Mouse (Mus musculus) cerebellum, adult 2 months (tissue): ENCODE data around the gene Nelfa.

Experiments used
- CTCF ChIP-seq: fragments of 200-500 bp; IDR thresholded peaks from 2 replicates; pipeline ENCODE4 v1.5.1; 2011; ENCODE audit warnings: low read depth, mild to moderate bottlenecking, control low read depth, low read length, moderate library complexity, borderline replicate concordance; ENCODE audit not compliant: insufficient read depth
- POLR2A ChIP-seq: fragments of 200-500 bp; IDR thresholded peaks from 2 replicates; pipeline ENCODE4 v1.6.1; 2011; ENCODE audit warnings: low read length, control low read depth, borderline replicate concordance; ENCODE audit not compliant: insufficient read depth

- TF ChIP-seq CTCF (no peak; the same call in 1 of the 2 replicates), POLR2A (no peak)
Observed at GRCm38 (mm10) chr5:33853086-33853485, 83.1 kb downstream of the Nelfa start.
